Mouse (Mus musculus) liver, postnatal 0 days (tissue): ENCODE data around the gene Sec22c.

ENCODE experiments used
- CTCF ChIP-seq: sonication (generic); IDR thresholded peaks from 2 replicates; pipeline ENCODE4 v1.5.1; 2016; ENCODE audit warnings: antibody characterized with exemption, low read depth
- EP300 ChIP-seq: IDR thresholded peaks from 2 replicates; pipeline ENCODE4 v1.6.1; 2016; ENCODE audit warnings: antibody characterized with exemption, low read depth, mild to moderate bottlenecking

DNA sequence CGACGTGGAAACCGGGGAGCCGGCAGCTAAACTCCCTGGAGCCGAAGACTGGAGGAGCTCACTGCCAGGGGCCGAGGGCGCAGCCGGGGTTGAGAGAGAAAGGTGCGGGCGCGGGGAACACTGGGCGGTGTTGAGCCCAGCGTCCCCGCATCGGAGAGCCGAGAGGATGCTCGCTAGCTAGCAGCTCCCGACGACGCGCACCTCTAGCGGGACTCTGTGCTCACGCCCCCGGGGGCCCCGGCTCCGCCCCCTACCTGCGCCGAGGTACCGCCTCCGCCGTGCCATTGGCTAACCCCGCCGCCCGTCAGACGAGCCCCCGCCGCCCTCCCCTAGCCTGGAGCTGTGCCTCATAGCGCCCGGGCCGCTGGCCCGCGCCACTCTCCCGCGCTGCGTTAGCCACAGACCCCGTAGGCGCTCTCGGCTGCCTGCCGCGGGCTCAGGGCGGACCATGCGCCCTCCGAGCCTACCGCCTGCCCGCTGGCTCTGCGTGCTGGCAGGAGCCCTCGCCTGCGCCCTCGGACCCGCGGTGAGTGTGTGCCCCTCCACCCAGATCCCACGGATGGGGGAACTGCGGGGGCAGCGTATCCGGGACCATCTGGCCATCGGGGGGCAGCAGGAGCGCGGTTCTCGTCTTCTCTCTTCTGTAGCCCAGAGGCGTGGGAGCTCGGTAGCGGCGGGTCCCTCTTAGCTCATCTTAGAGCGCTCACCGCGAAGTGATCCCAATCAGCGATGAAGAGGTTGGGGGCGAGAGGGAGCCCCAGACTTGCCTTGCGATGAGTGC, 62.7 kb downstream of the Sec22c start, which contains the start of gene Vipr1:
- TF ChIP-seq CTCF: no peak
- no peak for TF ChIP-seq EP300
